Mouse (Mus musculus): ENCODE measurements around the gene D230025D16Rik.

- TF ChIP-seq POLR2A (IDR thresholded peaks at IDR 0.05; ENCODE audit: low read depth, low read length) (no peak), CTCF (IDR thresholded peaks at IDR 0.05; ENCODE audit: borderline replicate concordance, insufficient read depth, low read length) (peak; percentile 94)
Observed at GRCm38 (mm10) chr8:105283074-105283473, 58.1 kb downstream of the D230025D16Rik start.

Measured in embryonic fibroblast, embryonic 13.5 days (primary cell).